Mouse (Mus musculus): ENCODE results near the gene Pnpla1. TPM values are rescaled to one million over a fixed set of nuclear protein-coding genes. Genes with fewer than 3 reads are reported as not detected.

The Pnpla1 gene
- polyA plus RNA-seq, 1 experiment, result not detected

GRCm38 (mm10) chr17:28843665-28844064 is 14.5 kb upstream of the Pnpla1 start:
- Histone ChIP-seq H3K27me3 (ENCODE audit: control insufficient read depth, insufficient read depth, insufficient read length) (peaks cover 4% of the 10 kb centered on the region), H3ac (ENCODE audit: control insufficient read depth, insufficient read length, low read depth) (no peak overlapping the region), H3K79me2 (ENCODE audit: control insufficient read depth, insufficient read depth) (no peaks in the 10 kb centered on the region), H3K4me3 (ENCODE audit: insufficient read depth, poor library complexity, severe bottlenecking) (no peak overlapping the region), H3K79me3 (ENCODE audit: low read depth) (no peaks in the 10 kb centered on the region), H3K36me3 (ENCODE audit: control insufficient read depth, insufficient read depth) (no peaks in the 10 kb centered on the region)
- TF ChIP-seq MYOD1 (IDR thresholded peaks at IDR 0.05; ENCODE audit: control insufficient read depth, insufficient read length, low read depth), result no peak
- no peak for TF ChIP-seq MAX (IDR thresholded peaks at IDR 0.05)
- no peak for TF ChIP-seq MYOG (IDR thresholded peaks at IDR 0.05; ENCODE audit: control insufficient read depth, extremely low read depth, insufficient read length)
- TF ChIP-seq USF1 (IDR thresholded peaks at IDR 0.05; ENCODE audit: low read depth), result no peak
- no peak for TF ChIP-seq CTCF (IDR thresholded peaks at IDR 0.05; ENCODE audit: control insufficient read depth, insufficient read depth, insufficient read length)
- TF ChIP-seq FOSL1 (IDR thresholded peaks at IDR 0.05; ENCODE audit: insufficient read depth, low read length, poor library complexity, severe bottlenecking), result no peak
- TF ChIP-seq CEBPB (IDR thresholded peaks at IDR 0.05; ENCODE audit: low read depth), result no peak

DNA sequence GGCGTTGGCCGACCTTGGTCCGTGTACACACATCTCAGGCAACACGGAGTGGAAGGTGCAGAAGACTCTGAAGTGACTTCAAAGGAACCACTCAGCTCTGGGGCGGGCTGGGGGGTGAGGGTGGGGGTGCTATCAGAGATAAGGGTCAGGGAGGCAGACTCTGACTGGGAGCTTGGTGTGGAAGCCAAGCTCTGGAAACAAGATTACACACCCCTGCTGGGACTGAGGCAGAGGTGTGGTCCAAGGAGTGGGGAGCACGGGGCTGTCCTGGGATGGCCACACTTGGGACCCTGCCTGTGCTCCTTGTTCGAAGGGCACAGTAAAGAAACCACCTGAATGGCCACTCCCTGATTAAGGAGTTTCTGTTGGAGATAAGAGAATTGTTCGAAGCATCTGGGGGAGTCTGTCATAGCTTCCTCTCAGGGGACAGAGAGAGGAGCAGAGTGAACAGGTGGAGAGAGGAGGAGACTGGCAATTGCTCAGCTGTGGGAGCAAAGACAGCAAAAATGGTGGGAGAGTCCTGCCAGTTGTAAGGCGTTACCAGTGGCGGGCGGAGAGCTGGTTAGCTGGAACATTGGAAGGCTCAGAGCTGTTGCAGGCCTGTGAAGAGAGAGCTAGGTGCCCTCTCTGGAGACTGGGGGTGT is 11.1 kb upstream of the Pnpla1 start:
- H3K4me3 ChIP-seq (ENCODE audit: insufficient read depth, poor library complexity, severe bottlenecking), result no peak overlapping the region
- no peaks in the 10 kb centered on the region for H3K36me3 ChIP-seq (ENCODE audit: control insufficient read depth, insufficient read depth)
- peaks cover 9% of the 10 kb centered on the region for H3K27me3 ChIP-seq (ENCODE audit: control insufficient read depth, insufficient read depth, insufficient read length)
- H3K79me2 ChIP-seq (ENCODE audit: control insufficient read depth, insufficient read depth), result no peaks in the 10 kb centered on the region
- H3ac ChIP-seq (ENCODE audit: control insufficient read depth, insufficient read length, low read depth), result no peak overlapping the region
- TF ChIP-seq MYOG (IDR thresholded peaks at IDR 0.05; ENCODE audit: control insufficient read depth, extremely low read depth, insufficient read length) (no peak), CTCF (IDR thresholded peaks at IDR 0.05; ENCODE audit: control insufficient read depth, insufficient read depth, insufficient read length) (no peak), MYOD1 (IDR thresholded peaks at IDR 0.05; ENCODE audit: control insufficient read depth, insufficient read length, low read depth) (no peak), FOSL1 (IDR thresholded peaks at IDR 0.05; ENCODE audit: insufficient read depth, low read length, poor library complexity, severe bottlenecking) (no peak), CEBPB (IDR thresholded peaks at IDR 0.05; ENCODE audit: low read depth) (no peak), USF1 (IDR thresholded peaks at IDR 0.05; ENCODE audit: low read depth) (no peak), MAX (IDR thresholded peaks at IDR 0.05) (no peak)
- no peaks in the 10 kb centered on the region for H3K79me3 ChIP-seq (ENCODE audit: low read depth)

- Histone ChIP-seq H3K79me2 (ENCODE audit: control insufficient read depth, insufficient read depth) (no peaks in the 10 kb centered on the region), H3K4me3 (ENCODE audit: insufficient read depth, poor library complexity, severe bottlenecking) (no peak overlapping the region), H3K36me3 (ENCODE audit: control insufficient read depth, insufficient read depth) (no peaks in the 10 kb centered on the region), H3K27me3 (ENCODE audit: control insufficient read depth, insufficient read depth, insufficient read length) (peaks cover 11% of the 10 kb centered on the region), H3K79me3 (ENCODE audit: low read depth) (no peaks in the 10 kb centered on the region), H3ac (ENCODE audit: control insufficient read depth, insufficient read length, low read depth) (no peak overlapping the region)
- no peak for TF ChIP-seq FOSL1 (IDR thresholded peaks at IDR 0.05; ENCODE audit: insufficient read depth, low read length, poor library complexity, severe bottlenecking)
- TF ChIP-seq MYOD1 (IDR thresholded peaks at IDR 0.05; ENCODE audit: control insufficient read depth, insufficient read length, low read depth), result no peak
- no peak for TF ChIP-seq CTCF (IDR thresholded peaks at IDR 0.05; ENCODE audit: control insufficient read depth, insufficient read depth, insufficient read length)
- TF ChIP-seq MYOG (IDR thresholded peaks at IDR 0.05; ENCODE audit: control insufficient read depth, extremely low read depth, insufficient read length), result no peak
- TF ChIP-seq USF1 (IDR thresholded peaks at IDR 0.05; ENCODE audit: low read depth), result no peak
- no peak for TF ChIP-seq CEBPB (IDR thresholded peaks at IDR 0.05; ENCODE audit: low read depth)
- TF ChIP-seq MAX (IDR thresholded peaks at IDR 0.05), result no peak
These were observed 7.7 kb upstream of the Pnpla1 start for GRCm38 (mm10) chr17:28850511-28850910.

DNA sequence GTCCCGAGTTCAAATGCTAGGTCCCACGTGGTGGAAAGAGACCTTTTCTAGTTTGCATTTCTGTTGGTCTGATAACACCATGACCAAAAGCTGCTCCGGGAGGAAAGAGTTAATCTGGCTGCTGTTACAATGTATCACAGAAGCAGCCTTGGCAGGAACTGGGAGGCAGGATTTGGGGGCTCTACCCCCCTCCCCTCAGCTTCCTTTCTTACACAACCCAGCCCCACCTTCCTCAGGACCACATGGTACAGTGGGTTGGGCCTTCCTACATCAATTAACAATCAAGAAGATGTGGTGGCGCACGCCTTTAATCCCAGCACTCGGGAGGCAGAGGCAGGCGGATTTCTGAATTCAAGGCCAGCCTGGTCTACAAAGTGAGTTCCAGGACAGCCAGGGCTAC is 3.8 kb upstream of the Pnpla1 start:
- Histone ChIP-seq H3K79me2 (ENCODE audit: control insufficient read depth, insufficient read depth) (no peaks in the 10 kb centered on the region), H3K4me3 (ENCODE audit: insufficient read depth, poor library complexity, severe bottlenecking) (no peak overlapping the region), H3K36me3 (ENCODE audit: control insufficient read depth, insufficient read depth) (no peaks in the 10 kb centered on the region), H3ac (ENCODE audit: control insufficient read depth, insufficient read length, low read depth) (no peak overlapping the region), H3K79me3 (ENCODE audit: low read depth) (no peaks in the 10 kb centered on the region), H3K27me3 (ENCODE audit: control insufficient read depth, insufficient read depth, insufficient read length) (peaks cover 6% of the 10 kb centered on the region)
- TF ChIP-seq CEBPB (IDR thresholded peaks at IDR 0.05; ENCODE audit: low read depth) (no peak), MYOG (IDR thresholded peaks at IDR 0.05; ENCODE audit: control insufficient read depth, extremely low read depth, insufficient read length) (no peak), CTCF (IDR thresholded peaks at IDR 0.05; ENCODE audit: control insufficient read depth, insufficient read depth, insufficient read length) (no peak), USF1 (IDR thresholded peaks at IDR 0.05; ENCODE audit: low read depth) (no peak), FOSL1 (IDR thresholded peaks at IDR 0.05; ENCODE audit: insufficient read depth, low read length, poor library complexity, severe bottlenecking) (no peak), MAX (IDR thresholded peaks at IDR 0.05) (no peak), MYOD1 (IDR thresholded peaks at IDR 0.05; ENCODE audit: control insufficient read depth, insufficient read length, low read depth) (no peak)

GRCm38 (mm10) chr17:28855166-28855885 is 2.9 kb upstream of the Pnpla1 start:
- Histone ChIP-seq H3K36me3 (ENCODE audit: control insufficient read depth, insufficient read depth) (no peaks in the 10 kb centered on the region), H3K27me3 (ENCODE audit: control insufficient read depth, insufficient read depth, insufficient read length) (peaks cover 7% of the 10 kb centered on the region), H3K79me3 (ENCODE audit: low read depth) (no peaks in the 10 kb centered on the region), H3K79me2 (ENCODE audit: control insufficient read depth, insufficient read depth) (no peaks in the 10 kb centered on the region), H3K4me3 (ENCODE audit: insufficient read depth, poor library complexity, severe bottlenecking) (no peak overlapping the region), H3ac (ENCODE audit: control insufficient read depth, insufficient read length, low read depth) (no peak overlapping the region)
- TF ChIP-seq CEBPB (IDR thresholded peaks at IDR 0.05; ENCODE audit: low read depth) (peak; percentile 71), MYOD1 (IDR thresholded peaks at IDR 0.05; ENCODE audit: control insufficient read depth, insufficient read length, low read depth) (no peak)
